Mouse (Mus musculus) ES-Bruce4 (cell line): Measurements from ENCODE around the gene Ermap. TPM values are rescaled to one million over a fixed set of nuclear protein-coding genes. Genes with fewer than 3 reads are reported as not detected.

Source experiments
- H3K27ac ChIP-seq: 2 replicates; pipeline ENCODE4 v1.5.1; 2012; ENCODE audit warnings: low read length, inconsistent platforms; ENCODE audit not compliant: insufficient read depth
- H3K27me3 ChIP-seq: 2 replicates; pipeline ENCODE4 v1.6.1; 2012; ENCODE audit warnings: mild to moderate bottlenecking, low read length, inconsistent platforms; ENCODE audit not compliant: control insufficient read depth, poor library complexity, insufficient read depth, severe bottlenecking
- H3K36me3 ChIP-seq: 2 replicates; pipeline ENCODE4 v1.6.1; 2012; ENCODE audit warnings: inconsistent platforms, mild to moderate bottlenecking, low read length, moderate library complexity; ENCODE audit not compliant: control insufficient read depth, poor library complexity, insufficient read depth, severe bottlenecking
- H3K4me1 ChIP-seq: one replicate; pipeline ENCODE4 v1.8.1; 2011; ENCODE audit warnings: low read length; ENCODE audit not compliant: control insufficient read depth, insufficient read depth
- H3K4me3 ChIP-seq: 2 replicates; pipeline ENCODE4 v1.5.1; 2011; ENCODE audit warnings: low read depth, mild to moderate bottlenecking, low read length
- H3K9ac ChIP-seq: 2 replicates; pipeline ENCODE4 v1.6.1; 2012; ENCODE audit warnings: low read depth, mild to moderate bottlenecking, inconsistent platforms; ENCODE audit not compliant: poor library complexity, severe bottlenecking
- H3K9me3 ChIP-seq: replicated peaks from 2 replicates; pipeline ENCODE4 v1.6.1; 2012; ENCODE audit warnings: mild to moderate bottlenecking, low read length, inconsistent platforms; ENCODE audit not compliant: control insufficient read depth, poor library complexity, insufficient read depth, severe bottlenecking
- CTCF ChIP-seq: IDR thresholded peaks from one replicate; pipeline ENCODE4 v1.8.1; 2011; ENCODE audit warnings: low read depth, low read length
- EP300 ChIP-seq: IDR thresholded peaks from 2 replicates; pipeline ENCODE4 v1.6.1; 2011; ENCODE audit warnings: low read depth, low read length; ENCODE audit not compliant: insufficient read depth
- POLR2A ChIP-seq: IDR thresholded peaks from one replicate; pipeline ENCODE4 v1.8.1; 2011; ENCODE audit warnings: low read length; ENCODE audit not compliant: insufficient read depth
- polyA plus RNA-seq: library from polyadenylated mRNA; stranded (reverse); fragments of >200 nt; gene quantifications from 2 replicates; pipeline ENCODE4 v1.2.4, GENCODE M21; 2011; ENCODE audit warnings: low read depth; ENCODE audit not compliant: missing spikeins, insufficient read depth, insufficient read length

Ermap gene
- polyA plus RNA-seq, 1 experiment, result 0.52 TPM

- Histone ChIP-seq H3K9me3 (no peaks in the 10 kb centered on the region), H3K27ac (no peak overlapping the region), H3K4me3 (no peak overlapping the region), H3K9ac (no peak overlapping the region), H3K4me1 (peaks cover 2% of the 10 kb centered on the region), H3K27me3 (no peaks in the 10 kb centered on the region), H3K36me3 (no peaks in the 10 kb centered on the region)
- peak; percentile 34 for TF ChIP-seq CTCF
- no peak for TF ChIP-seq EP300
- TF ChIP-seq POLR2A, result no peak
Measured at GRCm38 (mm10) chr4:119167068-119167467, 22.7 kb downstream of the Ermap start.

- no peaks in the 10 kb centered on the region for H3K27me3 ChIP-seq
Measured at GRCm38 (mm10) chr4:119165916-119166315, 23.9 kb downstream of the Ermap start.

GRCm38 (mm10) chr4:119162990-119163389, 26.8 kb downstream of the Ermap start:
- no peak for TF ChIP-seq POLR2A
- TF ChIP-seq EP300, result no peak
- no peak for TF ChIP-seq CTCF
- Histone ChIP-seq H3K9ac (no peak overlapping the region), H3K27ac (no peak overlapping the region), H3K4me3 (no peak overlapping the region), H3K4me1 (peaks cover 2% of the 10 kb centered on the region), H3K36me3 (no peaks in the 10 kb centered on the region), H3K9me3 (no peaks in the 10 kb centered on the region), H3K27me3 (no peaks in the 10 kb centered on the region)

More at GRCm38 (mm10) chr4:119165916-119166315, 23.9 kb downstream of the Ermap start:
- Histone ChIP-seq H3K36me3 (no peaks in the 10 kb centered on the region), H3K9me3 (no peaks in the 10 kb centered on the region), H3K4me1 (peaks cover 2% of the 10 kb centered on the region), H3K4me3 (no peak overlapping the region), H3K27ac (no peak overlapping the region), H3K9ac (no peak overlapping the region)
- no peak for TF ChIP-seq EP300
- TF ChIP-seq CTCF, result no peak
- no peak for TF ChIP-seq POLR2A

GRCm38 (mm10) chr4:119161358-119161757, 28.5 kb downstream of the Ermap start:
- Histone ChIP-seq H3K4me1 (peaks cover 2% of the 10 kb centered on the region), H3K27me3 (no peaks in the 10 kb centered on the region), H3K9ac (no peak overlapping the region), H3K4me3 (no peak overlapping the region), H3K36me3 (no peaks in the 10 kb centered on the region), H3K9me3 (no peaks in the 10 kb centered on the region), H3K27ac (no peak overlapping the region)
- TF ChIP-seq EP300, result no peak
- no peak for TF ChIP-seq POLR2A
- TF ChIP-seq CTCF, result no peak

GRCm38 (mm10) chr4:119157891-119158290, 31.9 kb downstream of the Ermap start:
- Histone ChIP-seq H3K27me3 (no peaks in the 10 kb centered on the region), H3K4me3 (no peak overlapping the region), H3K9ac (no peak overlapping the region), H3K9me3 (no peaks in the 10 kb centered on the region), H3K36me3 (no peaks in the 10 kb centered on the region), H3K27ac (no peak overlapping the region), H3K4me1 (no peaks in the 10 kb centered on the region)
- TF ChIP-seq CTCF (no peak), POLR2A (no peak), EP300 (no peak)

GRCm38 (mm10) chr4:119157186-119157585, 32.6 kb downstream of the Ermap start:
- Histone ChIP-seq H3K27ac (no peak overlapping the region), H3K4me3 (no peak overlapping the region), H3K9ac (no peak overlapping the region), H3K4me1 (no peaks in the 10 kb centered on the region), H3K9me3 (no peaks in the 10 kb centered on the region), H3K36me3 (no peaks in the 10 kb centered on the region), H3K27me3 (no peaks in the 10 kb centered on the region)
- no peak for TF ChIP-seq EP300
- TF ChIP-seq CTCF, result peak; percentile 28
